In the genomic region with DNA sequence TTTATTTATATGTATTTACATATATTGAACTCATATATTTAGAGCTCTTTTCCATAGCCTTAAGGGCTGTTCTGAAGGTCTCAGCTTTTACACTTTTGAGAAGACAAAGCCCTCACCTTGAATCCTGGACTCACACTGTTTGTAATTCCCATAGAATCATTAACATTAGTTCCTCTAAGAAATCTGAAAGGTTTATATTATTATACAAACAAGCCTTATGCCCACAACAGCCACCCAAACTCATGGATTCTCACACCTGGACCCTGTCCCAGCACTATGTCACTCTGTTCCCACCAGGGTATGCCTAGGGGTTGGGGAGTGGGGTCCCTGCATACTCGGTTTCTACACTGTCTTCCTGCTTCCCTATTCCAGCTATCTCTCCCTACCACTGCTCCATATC, we compare ENCODE assay signal across 17 mouse cellular contexts.
"Had no signal": no experiment of that assay in that cellular context is flagged by ENCODE, and none has a peak within 500 bp of the region (broad histone marks: within the 10 kb centered on the region; RNA-seq: fewer than 3 reads in every experiment).

No protein-coding gene starts in this region.

- H3K4me1 ChIP-seq: midbrain, embryonic 10.5 days; midbrain, embryonic 12.5 days; neural tube, embryonic 13.5 days; neural tube, embryonic 15.5 days; stomach, embryonic 15.5 days had no signal

- H3K4me2 ChIP-seq: lung, embryonic 14.5 days; midbrain, embryonic 12.5 days; neural tube, embryonic 13.5 days; neural tube, embryonic 15.5 days; stomach, embryonic 15.5 days had no signal

- H3K4me3 ChIP-seq: midbrain, embryonic 10.5 days; midbrain, embryonic 12.5 days; myocyte; neural tube, embryonic 13.5 days; neural tube, embryonic 15.5 days; stomach, embryonic 15.5 days had no signal

- DNase-seq: lung, adult 18-20 months; lung, embryonic 14.5 days; lung, postnatal 10 days; lung, postnatal 4 days; midbrain, embryonic 14.5 days; right cerebral cortex, postnatal 14 days; thymus, adult 2 months; thymus, postnatal 25 days; thymus, postnatal 4 days had no signal

- H3K27ac ChIP-seq: midbrain, embryonic 10.5 days; midbrain, embryonic 12.5 days; neural tube, embryonic 13.5 days; neural tube, embryonic 15.5 days; stomach, embryonic 15.5 days; stomach, postnatal 0 days had no signal

- ATAC-seq: midbrain, embryonic 16.5 days had no signal

- H3K9ac ChIP-seq: lung, embryonic 14.5 days; midbrain, embryonic 12.5 days; neural tube, embryonic 13.5 days; neural tube, embryonic 15.5 days; stomach, embryonic 15.5 days had no signal

- H3K9me3 ChIP-seq: midbrain, embryonic 10.5 days; midbrain, embryonic 12.5 days; neural tube, embryonic 13.5 days; neural tube, embryonic 15.5 days; stomach, embryonic 15.5 days had no signal

- H3K27me3 ChIP-seq: midbrain, embryonic 12.5 days; neural tube, embryonic 13.5 days; neural tube, embryonic 15.5 days; stomach, embryonic 15.5 days had no signal

- H3K36me3 ChIP-seq: midbrain, embryonic 10.5 days; midbrain, embryonic 12.5 days; neural tube, embryonic 13.5 days; neural tube, embryonic 15.5 days; stomach, embryonic 15.5 days had no signal
